Mouse (Mus musculus): Measurements from ENCODE around the gene Lrrc8b. TPM values are rescaled to one million over a fixed set of nuclear protein-coding genes. Genes with fewer than 3 reads are reported as not detected.

Lrrc8b gene
- total RNA-seq, 1 experiment from 2014 or later, result 122 TPM

DNA sequence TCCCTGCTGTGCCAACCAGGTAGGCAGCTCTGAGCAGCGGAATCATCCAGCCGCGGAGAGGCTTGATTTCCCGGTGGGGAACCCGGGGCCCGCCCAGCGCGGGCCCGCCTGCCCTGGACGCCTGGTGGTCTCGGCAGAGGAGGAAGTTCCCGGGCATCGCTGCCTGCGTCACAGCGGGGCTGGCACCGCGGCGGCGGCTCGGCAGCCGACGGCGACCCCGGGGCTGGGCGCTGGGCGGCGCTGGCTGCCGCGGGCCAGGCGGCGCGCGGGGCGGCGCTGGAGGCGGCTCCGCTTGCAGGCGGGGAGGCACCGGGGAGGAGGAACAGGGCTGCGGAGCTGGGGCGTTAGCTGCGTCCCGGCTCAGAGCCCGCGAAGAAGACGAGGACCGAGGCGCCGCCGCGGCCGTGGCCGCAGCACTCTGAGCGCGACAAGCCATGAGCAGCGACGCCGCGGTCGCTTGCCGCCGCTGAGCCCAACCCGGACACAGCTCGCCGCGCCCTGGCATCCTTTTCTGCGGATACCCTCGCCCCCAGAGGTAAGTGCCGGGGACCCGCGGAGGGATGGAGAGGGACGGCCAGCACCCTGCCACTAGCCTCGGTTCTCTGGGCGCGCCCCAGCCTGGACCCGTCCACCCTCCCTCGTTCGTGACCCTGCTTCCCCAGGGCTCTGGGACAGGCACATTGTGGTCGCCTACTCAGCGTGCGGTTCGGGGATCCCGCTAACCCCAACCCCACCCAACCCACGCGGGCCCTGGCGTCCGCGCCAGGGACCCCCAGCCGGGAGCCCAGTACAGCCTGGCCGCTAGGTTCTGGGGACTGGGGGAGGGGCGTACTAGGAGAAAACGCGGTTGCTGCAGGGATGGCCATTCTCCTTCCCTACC lies 103.8 kb downstream of the Lrrc8b start, which contains the start of gene Lrrc8c:
Lrrc8c (plus strand) TSS at position 293 of the 880 bp plus-strand sequence.
- peak; percentile 89 for DNase-seq

DNA sequence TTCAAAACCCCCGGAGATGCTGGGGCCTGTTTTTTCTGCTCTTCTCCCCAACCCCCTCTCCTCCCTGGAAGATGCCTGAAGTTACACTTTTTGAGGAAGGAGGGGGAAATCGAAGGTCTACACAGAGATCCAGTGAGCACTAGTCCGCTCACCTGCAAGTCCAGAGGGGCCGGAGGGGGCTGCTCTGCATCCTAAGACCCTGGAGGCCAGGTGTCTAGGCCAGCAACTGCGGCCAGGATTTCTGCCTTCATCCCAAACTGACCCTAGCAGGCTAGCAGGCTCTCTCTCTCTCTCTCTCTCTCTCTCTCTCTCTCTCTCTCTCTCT lies 104.4 kb downstream of the Lrrc8b start:
- no peak for DNase-seq

DNA sequence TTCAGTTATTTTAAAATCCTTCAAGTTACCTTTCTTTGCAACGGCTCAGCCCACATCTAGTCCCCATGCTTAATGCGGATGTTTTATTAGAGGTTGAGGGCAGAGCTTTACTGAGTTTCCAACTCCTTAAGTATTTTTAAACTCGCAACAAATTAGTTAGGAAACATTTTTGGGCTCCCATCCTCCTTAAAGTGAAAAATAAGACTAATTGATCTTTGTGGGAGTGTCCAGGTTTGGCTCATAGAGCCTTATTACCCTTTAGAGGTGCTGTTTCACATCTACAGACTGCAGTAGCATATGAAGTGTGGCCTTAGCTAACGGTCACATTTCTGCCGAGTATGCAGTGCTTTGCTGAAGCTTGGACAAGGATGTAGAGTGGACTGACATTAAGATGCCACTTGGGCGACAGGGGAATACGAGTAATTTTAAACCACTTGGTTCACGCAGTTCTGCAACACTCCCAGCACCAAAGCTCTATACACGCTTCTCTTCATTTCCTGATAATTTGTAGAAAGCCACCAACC lies 104.9 kb downstream of the Lrrc8b start:
- no peak for DNase-seq

DNA sequence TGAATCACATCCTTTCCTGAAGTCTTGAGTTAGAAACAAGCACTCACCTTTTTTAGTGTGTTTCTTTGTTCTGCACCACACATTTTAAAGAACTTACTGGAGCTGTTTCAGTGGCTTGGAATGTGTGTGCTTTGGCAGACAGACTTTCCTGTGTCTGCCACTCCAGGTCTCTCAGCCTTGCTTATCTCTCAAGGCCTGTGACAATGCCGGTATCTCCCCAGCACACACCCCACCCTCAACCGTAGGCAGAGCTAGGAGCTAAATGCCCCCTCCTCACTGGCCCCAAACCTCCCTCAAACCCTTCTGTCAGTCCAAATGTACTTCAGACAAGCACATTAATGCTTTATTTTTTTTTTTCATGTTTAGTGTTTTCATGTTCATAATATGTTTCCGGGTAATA lies 107.9 kb downstream of the Lrrc8b start:
- DNase-seq, result no peak

DNA sequence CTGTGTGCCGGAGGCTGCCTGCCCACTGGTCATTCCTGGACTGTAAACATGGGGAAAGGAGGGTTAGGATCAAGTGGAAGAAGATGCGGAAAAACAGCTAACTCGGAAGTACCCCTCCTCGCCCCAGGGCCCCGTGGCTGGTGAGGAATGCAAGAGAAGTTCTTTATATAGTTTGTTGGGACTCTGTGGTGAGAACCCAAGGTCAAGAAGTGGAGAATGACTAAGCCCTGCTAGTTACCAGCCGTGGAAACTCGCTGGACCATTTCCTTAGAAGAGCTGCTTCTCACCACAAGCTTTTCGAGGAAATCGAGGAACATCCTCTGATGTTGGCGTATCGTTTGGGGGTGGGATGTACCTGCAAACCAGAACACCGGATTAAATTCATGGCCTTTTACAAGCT lies 109.4 kb downstream of the Lrrc8b start:
- no peak for DNase-seq

DNA sequence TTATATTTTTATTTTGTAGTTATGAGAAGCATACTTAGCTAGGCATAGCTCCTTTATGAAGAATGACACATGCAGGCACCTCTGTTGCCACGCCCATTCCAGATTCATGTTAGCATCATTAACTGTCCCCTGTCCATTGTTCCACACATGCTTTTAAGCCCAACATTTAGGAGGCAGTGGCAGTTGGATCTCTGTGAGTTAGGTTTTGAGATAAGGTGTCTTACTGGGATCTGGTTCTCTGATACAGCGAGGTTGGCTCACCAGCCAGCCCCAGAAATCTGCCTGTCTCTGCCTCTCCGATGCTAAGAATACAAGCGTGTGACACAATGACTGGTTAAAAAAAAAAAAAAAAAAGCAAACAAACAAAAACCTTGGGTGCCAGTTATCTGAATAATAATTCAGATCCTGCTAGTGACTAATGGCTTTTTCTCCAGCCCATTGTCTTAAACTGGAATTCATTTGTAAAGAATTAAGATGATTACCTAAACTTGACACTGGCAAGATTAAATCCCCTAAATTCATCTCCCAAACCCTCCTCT lies 110.6 kb downstream of the Lrrc8b start:
- no peak for DNase-seq

DNA sequence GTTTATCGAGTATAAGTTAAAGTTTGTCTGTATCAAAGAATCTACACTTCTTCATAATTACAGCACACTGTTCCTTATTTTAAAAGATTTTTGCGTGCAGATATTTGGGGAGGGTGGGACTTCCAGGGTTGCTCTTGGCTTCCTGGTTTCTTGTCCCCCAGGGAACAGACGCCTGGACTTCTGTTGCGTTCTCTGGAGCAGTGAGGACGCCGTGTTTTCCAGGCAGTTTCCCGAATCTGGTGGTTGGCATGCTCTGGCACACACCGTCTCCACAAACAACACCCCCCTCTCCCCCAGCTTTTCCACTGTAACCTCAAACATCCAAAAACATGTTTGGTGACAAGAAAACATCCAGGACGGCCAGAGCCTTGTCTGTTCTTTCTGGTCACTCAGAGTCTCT lies 111.2 kb downstream of the Lrrc8b start:
- DNase-seq, result no peak

DNA sequence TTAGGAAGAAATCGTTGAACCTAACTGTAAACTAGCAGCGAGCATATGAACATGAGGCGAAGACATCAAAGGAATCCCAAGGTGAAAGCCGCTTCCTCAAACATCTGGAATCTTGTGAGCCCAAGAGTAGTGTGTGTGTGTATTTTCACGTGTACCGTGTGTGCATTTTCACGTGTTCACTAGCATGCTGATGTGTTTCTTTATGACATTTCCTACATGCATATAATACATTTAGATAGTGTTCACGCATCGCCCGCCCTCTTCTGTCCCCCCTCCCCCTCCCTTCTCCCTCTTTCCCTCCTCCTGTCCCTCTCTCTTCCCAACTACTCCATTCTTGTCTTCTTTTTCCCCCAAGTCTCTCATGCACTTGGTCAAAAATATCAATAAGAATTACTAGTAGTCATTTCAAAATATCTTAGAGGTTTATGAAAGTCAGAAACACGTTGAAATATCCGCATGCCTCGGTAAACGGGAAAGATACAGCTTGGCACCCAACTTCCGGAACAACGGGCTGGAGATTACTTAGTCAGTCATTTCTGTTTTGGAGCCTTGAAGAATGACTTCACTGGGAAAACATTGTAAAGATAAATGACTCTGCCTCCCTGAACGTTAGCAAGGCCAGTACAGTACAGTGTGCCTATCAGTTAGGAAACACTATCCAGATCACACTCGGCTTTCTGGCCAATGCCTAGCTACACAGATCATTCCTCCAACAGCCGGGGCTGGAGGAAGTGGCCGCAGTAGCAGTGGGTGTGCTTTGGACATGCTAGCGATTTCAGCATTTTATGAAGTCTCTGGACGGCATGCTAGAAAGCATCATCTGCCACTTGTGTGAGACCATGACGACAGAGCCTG lies 112.1 kb downstream of the Lrrc8b start:
- peak; percentile 40 for DNase-seq

DNA sequence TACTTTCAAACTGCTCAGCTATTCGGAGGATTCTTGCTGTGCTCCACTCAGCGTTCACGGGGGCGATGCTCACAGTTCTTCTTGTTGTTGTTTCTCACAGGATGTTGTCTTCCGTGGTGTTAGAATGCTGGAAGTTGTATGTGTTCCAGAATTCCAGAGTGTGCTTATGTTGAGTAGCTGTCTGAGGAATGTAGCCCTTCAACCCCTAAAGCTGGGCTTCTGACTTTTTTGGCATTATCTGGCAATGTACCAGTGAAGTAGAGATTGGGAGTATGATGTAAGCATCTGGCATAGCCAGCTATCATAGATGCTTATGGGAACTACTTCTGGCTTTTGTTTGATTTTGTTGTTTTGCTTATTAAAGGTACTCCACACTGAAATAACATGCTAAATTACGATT lies 115.0 kb downstream of the Lrrc8b start:
- no peak for DNase-seq

DNA sequence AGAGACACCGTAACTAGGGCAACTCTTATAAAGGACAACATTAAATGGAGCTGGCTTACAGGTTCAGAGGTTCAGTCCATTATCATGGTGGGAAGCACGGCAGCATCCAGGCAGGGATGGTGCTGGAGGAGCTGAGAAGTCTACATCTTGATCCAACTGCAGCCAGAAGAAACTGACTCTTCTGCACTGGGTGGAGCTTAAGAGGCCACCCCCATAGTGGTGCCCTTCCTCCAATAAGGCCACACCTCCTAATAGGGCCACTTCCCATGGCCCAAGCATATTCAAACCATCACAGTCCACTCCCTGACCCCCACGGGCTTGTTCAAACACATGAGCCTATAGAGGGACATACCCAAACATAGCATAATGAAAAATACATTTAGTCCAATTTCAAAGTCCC lies 119.6 kb downstream of the Lrrc8b start:
- no peak for DNase-seq

DNA sequence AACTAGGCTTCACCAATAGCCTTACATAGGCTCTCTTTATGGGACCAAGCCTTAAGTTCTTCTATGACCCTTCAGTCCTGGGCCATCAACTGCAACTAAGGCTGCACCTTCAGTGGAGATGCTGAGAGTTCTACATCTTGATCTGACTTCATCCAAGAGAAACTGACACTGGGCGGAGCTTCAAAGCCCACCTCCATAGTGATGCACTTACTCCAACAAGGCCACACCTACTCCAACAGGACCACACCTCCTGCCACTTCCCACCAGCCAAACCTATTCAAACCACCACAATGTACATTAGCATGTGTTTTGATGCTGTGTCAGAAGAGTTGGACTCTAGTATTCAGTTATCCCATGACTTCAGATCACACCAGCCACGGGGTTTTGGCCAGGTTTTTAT lies 120.6 kb downstream of the Lrrc8b start:
- DNase-seq, result no peak

DNA sequence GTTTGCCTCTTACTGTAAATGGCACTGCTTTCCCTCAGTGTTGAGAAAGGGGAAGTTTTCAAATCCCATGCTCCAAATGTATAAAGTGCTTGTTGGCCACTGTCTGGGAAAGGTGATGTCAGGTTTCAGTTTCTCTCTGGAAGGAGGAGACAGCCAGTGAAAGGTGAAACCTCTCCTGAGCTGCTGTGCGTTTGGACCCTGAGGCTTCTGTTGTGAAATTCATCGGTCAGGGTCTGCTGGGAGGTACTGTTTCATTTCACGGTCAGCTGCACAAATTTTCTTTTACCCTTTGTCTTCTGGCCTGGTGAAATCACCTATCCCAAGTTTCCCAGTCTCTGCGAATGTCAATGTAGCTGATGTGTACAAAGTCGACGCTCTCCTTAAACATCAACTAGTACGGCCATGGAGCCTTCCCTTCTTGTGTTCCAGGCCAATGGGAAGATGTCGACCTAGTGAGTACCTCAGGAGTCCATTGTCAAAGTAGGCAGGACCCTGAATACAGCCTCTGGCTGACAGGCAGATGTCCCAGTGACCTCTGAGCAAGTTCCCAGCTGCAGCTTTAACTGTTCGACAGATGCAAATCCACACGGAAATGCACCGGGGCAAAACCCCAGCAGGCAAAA lies 121.6 kb downstream of the Lrrc8b start:
- DNase-seq, result no peak

Other genes with a start within 250 kb of the Lrrc8b start
- gene Gbp10, start 176.2 kb upstream of the Lrrc8b start, total RNA-seq (2021), result not detected in 2 replicates
- 0.39 TPM in 1 of 2 replicates, not detected in the other for gene Gm43302, start 122.1 kb upstream of the Lrrc8b start, total RNA-seq (2021)
- 5.3 and 6.3 TPM in 2 replicates for gene Gbp6, start 122.1 kb upstream of the Lrrc8b start, total RNA-seq (2021)
- gene Lrrc8c, start 103.6 kb downstream of the Lrrc8b start, total RNA-seq (2021), result 16.5 and 36.8 TPM in 2 replicates

All from adrenal gland, postnatal 25 days (tissue).